Mouse (Mus musculus): ENCODE measurements around the gene Pfkl.
A peak's percentile ranks its signal among the peaks of the same experiment; 100 is the strongest.
"Not testable (repeated sequence)": the region's sequence is repeated elsewhere in the genome, so short reads cannot be mapped to it uniquely, and the experiment has no call there.

Pfkl gene

DNA sequence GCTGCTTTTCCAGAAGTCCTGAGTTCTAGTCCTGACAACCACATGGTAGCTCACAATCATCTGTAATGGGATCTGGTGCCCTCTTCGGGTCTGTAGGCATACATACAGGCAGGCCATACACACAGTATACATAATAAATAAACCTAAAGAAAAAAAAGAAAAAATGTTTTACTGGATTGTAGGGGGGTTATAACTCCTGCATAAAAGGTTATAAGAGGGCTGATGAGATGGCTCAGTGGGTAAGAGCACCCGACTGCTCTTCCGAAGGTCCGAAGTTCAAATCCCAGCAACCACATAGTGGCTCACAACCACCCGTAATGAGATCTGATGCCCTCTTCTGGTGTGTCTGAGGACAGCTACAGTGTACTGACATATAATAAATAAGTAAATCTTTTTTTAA lies 1.2 kb upstream of the Pfkl start:
- not testable (repeated sequence) for DNase-seq

DNA sequence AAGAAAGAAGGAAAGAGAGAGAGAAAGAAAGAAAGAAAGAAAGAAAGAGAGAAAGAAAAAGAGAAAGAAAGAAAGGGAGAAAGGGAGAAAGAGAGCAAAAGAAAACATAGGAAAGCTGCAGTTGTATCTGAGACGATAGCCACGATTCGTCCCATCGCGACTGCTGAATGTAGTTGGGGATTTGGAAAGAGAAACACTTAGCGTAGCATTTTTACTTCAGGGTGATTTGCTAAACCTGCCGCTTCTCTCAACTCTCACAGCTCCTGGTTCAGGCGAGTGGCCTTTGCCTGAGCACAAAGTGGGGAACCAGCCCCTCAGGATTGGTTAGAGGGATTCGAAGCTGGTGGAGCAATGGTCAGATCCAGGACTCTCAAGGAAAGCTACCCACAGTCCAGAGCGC lies 452 bp upstream of the Pfkl start:
- DNase-seq: peak; percentile 22

DNA sequence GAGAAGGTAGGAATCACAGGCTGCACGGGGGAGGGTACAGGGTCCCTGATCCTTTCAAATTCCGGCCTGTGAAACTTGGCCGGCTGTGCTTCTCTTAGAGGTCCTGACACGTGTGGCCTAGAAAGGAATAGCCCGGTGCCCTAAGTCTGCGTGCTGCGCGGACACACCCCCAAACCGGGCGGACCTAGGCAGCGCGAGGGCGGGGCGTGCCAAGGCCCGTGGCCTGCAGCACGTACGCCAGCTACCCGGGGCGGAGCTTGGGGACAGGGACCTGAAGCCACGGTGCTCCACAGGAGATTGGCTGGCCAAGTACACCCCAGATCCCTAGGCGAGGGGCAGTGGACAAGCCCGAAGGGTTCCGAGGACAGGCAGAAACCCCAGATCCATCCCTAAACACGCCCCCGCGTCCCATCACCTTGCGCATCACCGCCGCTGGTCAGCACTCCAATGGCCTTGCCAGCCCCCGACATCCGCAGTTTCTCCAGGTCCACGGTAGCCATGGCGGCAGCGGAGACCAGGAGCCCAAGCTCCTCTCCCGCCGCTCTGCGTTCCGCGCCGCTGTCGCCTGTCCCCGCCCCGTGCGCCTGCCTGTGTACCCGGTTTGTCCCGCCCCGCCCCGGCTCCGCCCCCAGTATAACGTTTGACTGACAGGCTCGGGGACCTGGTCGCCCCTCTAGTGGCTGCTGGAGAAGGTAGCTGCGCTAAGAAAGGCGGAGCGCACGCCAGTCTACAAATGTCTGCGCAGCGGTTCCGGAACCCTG lies 519 bp downstream of the Pfkl start:
- peak; percentile 98 for DNase-seq

DNA sequence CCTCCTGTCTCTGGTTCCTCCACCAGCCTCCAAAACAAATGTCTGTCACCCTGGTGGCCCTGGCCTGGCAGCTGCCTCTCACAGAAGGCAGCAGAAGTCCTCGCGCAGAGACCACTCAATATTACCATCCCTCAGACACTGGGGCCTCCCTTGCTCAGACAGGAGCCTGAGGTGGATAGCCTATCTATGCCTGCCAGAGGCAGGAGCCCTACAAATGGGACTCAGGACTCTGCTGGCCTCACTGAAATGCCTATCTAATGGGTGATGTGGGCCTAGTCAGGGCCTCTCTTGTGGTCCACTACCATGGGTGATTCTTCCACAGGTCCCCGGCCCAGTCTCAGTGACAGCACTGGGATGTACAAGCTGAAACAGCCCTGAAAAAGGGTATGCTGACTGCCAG lies 1.7 kb downstream of the Pfkl start:
- no peak for DNase-seq

DNA sequence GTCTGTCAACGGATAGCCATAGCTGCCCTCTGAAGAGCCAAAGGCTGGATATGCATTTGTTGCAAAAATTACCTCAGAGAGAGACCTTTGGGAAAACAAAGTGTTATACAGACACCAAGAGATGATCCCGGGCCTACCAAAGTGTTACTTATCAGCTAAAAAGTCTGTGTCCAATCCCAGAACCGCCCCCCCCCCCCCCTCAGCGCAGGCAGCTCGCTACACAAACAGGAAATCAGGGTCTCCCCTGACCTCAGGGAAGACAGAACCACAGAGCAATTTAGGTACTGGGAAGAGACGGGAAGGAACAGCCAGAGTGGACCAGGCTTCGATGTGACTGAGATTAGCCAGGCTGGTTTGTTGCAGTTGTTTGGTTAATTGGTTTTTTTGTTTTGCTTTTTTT lies 2.7 kb downstream of the Pfkl start:
- DNase-seq: no peak

DNA sequence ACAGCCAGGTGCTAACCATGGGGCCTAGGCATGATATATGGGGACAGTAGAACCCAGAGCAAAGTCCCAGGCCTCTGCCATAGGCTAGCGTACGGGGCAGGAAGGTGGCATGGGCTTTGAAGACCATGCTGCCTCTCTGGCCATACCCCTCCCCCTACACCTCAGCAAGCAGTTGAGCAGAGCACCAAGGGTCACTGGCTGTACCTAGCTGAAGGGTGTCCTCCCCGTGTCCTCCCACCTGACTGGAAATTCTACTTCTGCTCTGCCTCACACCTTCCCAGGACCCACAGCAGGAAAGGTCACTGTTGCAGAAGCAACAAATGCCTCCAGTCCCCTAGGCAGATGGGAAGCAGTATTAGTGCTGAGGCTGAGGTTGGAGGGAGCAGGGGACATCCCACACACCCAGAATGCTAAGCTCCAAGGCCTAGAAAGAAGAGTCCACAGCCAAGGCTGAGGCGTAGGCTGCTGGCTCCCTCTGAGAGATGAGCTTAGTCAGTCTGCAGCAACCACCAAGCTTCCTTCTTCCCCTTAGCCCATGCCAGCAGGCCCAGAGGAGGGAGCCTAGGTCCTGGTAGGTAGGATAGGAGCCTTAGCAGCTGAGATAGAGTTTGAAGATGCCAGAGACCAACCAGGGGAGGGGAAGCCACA lies 4.0 kb downstream of the Pfkl start:
- no peak for DNase-seq

DNA sequence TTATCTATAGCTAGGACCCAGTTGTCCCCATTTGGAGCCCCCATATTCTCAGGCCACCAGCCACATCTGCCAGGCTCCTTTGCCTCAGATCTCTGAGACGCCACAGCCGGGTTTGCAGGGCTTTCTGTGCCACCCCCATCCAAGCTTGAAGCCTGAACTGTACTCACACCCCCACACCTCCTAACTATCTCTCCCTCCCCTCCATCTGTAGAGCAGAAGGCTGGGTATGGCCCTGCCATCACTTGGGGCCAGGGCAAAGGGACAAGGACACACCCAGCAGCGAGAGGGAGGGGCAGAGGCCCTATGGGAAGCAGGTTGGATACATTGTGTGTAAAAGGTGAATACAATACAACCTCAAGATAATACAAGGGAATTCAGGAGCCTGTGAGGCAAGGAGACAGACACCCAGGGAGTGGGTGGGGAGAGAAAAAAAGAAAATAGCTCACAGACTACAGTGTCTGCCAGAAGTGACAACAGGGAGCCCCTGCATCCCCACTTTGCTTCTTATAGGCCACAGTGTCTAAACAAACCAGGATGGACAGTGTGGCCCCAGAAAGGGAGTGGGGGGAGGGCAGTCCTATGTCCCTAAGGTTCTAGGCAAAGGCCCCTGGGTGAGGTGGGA lies 5.3 kb downstream of the Pfkl start:
- no peak for DNase-seq

DNA sequence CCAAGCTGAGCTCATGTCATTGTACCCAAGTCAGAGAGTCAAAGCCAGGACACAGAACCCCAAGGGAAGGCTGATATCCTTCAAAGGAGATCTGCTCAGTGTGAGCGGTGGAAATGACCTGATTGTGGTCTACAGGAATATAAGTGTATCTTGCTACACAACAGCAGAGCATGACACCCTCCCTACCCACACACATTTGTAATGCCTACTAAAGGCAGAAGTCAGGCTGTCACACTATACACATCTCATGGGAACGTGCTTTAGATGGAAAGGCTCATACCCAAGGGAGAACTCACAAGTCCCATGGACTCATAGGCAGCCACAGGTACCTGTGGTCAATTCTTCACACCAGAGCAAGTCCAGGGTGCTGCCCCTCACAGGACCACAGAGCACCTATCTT lies 7.6 kb downstream of the Pfkl start:
- no peak for DNase-seq

DNA sequence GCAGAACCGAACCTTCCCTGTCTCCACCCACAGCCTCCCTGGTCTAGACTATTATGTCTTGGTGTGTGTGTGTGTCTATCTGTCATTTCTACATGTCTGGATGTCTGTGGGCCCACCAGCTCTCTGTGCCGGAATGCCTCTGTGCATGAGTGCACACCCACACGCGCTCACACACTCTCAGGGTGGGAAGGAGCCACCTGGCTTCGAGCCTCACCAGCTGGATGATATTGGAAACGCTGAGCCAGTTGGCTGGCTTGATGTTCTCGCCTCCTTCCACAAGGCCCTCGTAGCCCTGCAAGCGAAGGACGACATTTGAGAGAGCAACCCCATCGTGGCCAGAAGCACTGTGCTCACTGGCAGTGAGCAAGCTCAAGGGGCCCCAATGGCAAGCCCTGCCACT lies 8.1 kb downstream of the Pfkl start:
- DNase-seq: no peak

DNA sequence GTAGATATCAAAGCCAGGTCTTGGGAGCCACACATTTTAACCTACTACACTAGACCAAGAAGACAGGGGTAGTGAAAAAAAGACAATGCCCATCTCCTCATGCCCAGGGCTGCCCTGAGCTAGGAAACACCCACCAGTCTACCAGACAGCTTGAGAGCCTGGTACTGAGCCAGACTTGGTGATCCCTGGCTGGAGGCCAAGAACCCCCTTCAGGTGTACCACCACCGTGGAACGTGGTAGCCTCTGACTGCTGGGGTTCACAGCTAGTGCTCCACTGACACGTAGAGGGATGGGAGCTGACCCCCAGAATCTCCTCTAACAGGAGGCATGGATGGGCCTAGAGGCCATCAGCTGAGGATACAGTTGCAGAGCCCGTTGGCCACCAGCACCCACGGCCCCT lies 9.7 kb downstream of the Pfkl start:
- DNase-seq: no peak

DNA sequence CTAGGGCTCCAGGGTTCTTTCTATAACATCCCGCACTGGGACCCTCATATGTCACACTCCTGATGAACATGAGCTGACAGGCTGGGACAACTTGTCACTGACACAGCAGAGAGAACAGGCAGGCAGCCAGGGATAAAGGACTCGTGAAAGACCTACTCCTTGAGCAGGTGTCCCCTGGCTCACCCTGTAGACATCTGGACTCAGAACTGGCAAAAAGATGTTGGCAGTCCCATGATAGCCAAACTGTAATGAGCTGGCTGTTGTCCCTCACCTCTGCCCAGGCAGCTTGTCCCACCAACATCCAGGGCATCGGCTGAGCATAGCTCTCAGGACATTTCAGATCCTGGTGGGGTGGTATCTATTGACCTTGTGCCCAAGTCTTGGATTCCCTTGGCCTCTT lies 14.2 kb downstream of the Pfkl start:
- DNase-seq: no peak

DNA sequence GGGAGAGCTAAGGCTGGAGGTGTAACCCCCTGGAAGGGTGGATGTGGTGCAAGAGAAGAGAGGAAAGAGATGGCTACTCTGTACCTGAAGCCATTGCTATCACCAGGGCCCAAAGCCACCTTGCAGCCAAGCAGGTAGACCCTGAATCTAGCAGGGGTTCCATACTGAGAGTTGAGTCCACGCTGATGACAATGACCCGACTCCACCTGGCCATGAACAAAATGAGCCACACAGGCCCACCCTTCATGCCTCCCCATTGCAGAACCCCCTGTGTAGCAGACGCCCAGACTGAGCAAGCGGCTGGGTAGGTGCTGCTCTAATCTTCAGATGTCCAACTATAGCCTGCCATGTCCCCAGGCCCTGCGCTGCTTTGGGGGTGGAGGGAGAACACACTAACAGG lies 24.1 kb downstream of the Pfkl start:
- DNase-seq: no peak

DNA sequence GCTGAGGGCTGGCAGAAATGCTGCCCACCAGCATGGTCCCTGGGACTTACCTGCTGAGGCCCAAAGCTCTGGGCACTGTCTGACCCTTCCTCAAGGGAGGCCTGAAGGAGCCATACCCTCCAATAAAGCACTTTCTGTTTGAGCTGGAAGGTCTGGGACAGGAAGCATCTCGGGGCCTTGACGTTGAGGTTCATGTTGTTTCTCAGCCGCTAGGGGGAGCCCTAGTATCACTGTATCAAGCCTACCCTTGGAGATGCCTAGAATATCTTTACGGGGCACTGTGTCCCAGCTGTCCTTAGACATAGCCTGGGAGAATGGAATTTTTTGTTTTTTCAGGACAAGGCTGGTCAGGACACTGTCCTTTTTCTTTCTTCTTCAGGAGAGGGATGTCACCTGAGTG lies 25.2 kb downstream of the Pfkl start:
- peak; percentile 76 for DNase-seq

DNA sequence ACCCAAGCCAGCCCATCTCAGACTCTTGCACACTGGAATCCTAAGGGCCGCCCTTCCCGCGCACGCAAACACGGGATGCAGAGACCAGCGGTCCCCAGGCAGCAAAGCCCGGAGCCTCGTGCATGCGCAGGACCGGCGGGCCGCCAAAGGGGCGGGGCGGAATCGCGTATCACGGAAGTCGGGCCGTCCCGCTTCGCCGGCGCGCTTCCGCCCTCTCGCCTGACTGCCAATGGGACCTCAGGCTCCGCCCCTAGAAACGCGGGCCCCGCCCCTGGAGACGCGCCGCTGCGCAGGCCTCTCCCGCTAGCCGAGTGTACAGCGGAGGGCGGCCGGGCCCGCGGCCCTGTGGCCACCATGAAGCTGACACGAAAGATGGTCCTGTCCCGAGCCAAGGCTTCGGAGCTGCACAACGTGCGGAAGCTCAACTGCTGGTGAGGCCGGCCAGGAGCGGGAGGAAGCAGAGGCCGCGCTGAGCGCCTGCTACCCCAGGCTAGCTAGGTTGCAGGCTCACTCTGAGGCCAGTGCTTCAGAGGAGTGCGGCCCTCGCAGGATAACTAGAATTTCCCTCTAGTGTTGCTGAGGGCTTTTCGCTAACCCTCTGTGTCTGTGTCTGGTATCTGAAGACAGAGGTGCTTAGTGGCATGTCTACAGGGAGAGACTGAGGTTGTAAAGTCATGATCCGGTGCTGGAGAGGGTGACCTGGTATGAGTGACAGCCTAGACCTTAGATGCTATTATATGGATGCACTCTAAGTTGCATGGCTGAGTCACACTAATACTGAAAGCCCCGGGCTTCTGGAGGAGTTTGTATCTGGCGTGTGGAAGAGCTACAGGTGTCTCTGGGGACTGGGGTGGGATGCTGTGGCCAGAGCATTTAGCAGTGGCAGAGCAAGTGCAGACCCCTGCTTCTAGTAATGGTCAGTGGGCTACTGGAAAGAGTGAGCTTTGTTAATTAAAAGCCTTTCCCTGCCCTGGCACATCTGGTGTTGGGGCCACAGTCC lies 31.2 kb downstream of the Pfkl start, which contains the start of gene 1810043G02Rik:
Gene 1810043G02Rik (plus strand): TSS at position 174 of the 1,000 bp plus-strand sequence.
- peak; percentile 100 for DNase-seq

DNA sequence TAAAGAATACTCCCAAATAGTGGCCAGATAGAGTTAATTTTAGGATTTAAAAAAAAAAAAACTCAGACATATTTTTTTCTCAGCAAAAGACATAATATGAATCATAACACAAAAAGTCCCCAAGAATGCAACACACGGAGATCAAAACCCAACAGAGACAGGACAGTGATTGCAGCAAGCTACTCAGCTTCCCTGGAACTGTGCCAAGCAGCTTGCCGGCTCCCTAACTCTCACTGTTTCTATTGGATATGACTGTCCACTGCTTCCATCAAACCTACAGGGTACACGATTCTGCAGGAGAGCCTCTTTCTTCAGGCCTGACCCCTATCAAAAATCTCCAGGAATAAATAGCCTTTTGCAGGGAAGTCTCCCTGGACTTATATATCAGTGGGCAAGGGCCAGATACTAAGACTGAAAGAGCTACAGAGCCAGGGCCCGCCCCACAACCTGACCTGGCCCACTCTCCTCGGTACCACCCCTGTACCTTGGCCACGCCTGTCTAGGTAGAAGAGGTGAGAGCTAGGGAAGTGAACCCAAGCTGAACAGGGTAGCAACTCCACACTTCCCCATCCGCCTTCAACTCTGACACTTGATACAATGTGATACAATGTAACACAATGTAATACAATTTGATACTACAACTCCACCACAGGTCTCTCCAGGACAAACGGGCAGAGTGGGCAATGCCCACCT lies 33.3 kb downstream of the Pfkl start:
- no peak for DNase-seq

DNA sequence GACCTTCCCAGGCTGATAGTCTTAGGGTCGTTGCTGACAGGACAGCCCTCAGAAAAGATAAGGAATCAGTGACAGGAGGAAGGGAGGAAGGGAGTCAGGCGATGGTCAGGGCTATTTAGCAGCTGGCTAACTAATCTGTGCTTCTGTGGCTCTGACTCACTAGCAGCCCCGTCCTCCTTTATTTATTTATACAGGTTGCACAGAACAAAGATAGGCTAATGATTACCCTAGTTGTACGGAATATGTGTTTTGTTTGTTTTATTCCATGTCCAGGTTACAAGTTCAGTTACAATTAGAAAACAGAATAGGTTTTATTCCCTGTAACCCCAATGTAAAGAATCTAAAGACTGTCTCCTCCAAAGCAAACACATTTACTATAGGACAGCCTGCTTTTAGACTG lies 34.2 kb downstream of the Pfkl start:
- DNase-seq: no peak

DNA sequence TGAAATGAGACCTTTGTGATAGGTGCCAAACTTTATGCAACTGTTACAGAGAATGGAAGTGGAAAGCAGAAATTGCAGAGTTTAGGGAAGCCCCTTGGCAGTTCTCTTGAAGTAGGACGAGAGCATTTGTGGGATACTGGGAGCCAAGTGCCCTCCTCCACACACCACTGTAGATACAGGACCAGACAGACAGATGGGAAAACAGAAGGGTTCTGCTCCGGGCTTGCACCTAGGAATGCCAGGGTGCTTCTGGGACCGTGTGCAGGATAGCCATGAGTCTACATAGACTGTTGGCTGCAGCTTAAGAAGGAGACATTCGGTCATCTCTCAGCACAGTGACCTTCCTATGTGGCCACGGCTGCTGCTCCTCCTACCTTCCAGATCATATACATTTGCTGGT lies 35.1 kb downstream of the Pfkl start:
- no peak for DNase-seq

DNA sequence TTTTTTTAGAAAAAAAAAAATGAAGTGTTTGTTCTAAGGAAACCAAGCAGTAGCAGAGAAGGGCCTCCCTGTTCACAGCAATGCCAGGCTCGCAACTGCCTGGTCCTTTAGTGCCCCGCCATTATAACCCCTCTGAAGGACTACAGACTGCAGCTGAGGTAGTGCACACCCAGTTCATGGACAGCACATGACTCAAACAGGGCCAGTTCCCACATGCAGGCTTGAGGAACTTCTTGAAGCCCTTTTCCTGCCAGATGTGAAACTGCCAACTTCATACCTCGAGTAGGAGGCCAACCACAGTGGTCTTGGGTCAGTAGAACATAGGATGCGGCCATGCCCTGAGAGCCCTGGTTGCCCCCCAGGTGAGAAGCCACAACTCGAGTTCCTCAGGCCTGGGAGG lies 35.6 kb downstream of the Pfkl start:
- DNase-seq: no peak

DNA sequence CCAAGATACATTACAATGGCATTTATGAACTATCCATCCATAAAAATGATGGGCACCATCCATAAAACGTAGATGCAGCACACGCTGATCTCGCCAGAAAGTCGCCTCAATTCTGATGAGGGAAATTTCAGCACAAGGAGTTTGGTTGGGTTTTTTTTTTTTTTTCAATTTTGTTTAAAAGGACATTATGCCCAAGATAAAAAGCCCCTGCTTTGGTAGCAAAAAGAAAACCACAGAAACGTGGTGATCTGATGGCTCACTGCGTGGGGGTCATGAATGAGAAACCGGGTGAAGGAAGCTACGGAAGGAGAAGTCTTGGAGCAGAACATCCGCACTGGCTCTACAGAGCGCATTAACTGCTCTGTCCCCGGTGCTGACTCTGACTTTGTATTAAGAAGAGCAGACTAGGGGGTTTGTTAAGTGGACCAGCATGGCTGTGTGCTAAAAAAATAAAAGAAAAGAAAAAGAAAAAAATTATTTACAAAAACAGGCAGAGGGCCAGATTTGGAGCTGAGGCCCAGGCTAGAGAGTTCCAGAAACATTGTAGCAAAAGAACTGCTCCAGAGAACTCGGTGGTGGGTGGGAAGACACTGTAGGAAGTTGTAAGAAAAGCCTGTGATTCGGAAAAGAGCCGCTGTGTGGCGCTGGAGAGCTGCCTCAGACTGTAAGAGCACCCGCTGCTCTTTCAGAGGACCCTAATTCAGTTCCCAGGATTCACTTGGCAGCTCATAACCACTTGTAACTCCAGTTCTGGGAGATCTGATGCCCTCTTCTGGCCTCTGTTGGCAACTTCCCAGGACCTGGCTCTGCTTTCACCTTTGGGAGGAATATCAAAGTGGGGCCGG lies 38.0 kb downstream of the Pfkl start:
- peak; percentile 50 for DNase-seq

DNA sequence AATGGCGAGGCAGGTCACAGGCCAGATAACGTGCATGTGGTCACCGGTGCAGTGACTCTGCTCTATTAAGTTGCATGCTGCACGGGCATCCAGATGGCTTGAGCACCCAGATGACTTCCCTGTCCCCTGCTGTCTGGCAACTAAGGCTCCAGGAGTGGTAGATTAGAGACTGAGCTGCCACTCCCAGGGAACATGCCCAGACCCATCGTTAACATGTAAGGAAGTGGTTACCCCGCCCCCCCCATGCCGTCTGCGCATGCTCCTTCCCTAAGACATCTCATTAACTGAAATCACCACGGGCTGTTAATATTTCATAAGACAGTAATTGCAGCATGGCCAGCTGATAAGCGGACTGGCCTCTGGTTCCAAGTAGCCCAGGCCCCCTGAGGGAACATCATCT lies 38.7 kb downstream of the Pfkl start:
- no peak for DNase-seq

DNA sequence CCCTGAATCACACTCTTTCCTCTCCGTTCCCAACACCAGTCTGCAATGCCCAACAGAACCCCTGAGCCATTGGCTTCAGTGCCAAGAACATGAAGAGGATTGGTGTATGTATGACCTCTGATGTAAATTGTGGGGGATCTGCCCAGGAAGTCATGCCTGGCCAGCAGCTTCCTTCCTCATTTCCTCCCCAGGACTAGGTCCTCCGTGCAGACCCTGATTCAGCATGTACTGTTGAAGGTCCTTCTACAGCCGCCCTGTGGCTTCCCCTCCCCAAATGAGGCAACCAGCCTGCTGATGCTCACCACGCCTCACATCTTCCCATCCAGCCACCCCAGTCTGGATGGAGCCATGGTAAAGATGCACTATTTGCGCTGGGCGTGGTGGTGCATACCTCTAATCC lies 39.4 kb downstream of the Pfkl start, which contains the start of gene Trpm2:
Gene Trpm2 (minus strand): TSS at position 83 of the 400 bp plus-strand sequence.
- no peak for DNase-seq

Measured in thymus, postnatal 14 days (tissue).